Mouse (Mus musculus) small intestine, adult 2 months (tissue): Measurements from ENCODE around the gene Gm6525.

ENCODE experiments used
- CTCF ChIP-seq: fragments of 200-500 bp; IDR thresholded peaks from 2 replicates; pipeline ENCODE4 v1.5.1; 2012; ENCODE audit warnings: low read depth, mild to moderate bottlenecking, control low read depth, inconsistent platforms, low read length, moderate library complexity, mixed read lengths; ENCODE audit not compliant: insufficient replicate concordance, insufficient read length; ENCODE audit errors: extremely low read depth
- POLR2A ChIP-seq: fragments of 200-500 bp; IDR thresholded peaks from 2 replicates; pipeline ENCODE4 v1.6.1; 2012; ENCODE audit warnings: low read depth, mild to moderate bottlenecking, control low read depth, inconsistent platforms, low read length, moderate library complexity

- TF ChIP-seq CTCF (no peak), POLR2A (no peak)
These were observed 32.2 kb downstream of the Gm6525 start for GRCm38 (mm10) chr3:84206106-84206505.
